Mouse (Mus musculus) E14TG2a.4 (cell line): ENCODE results near the gene Pdzrn4.

ENCODE experiments used
- CTCF ChIP-seq: conservative IDR thresholded peaks from 2 replicates; pipeline ENCODE4 v1.5.1; 2014; ENCODE audit warnings: low read length
- NANOG ChIP-seq: IDR thresholded peaks from 2 replicates; pipeline ENCODE4 v1.6.1; 2014; ENCODE audit warnings: borderline replicate concordance, low read length, mixed read lengths
- POU5F1 ChIP-seq: IDR thresholded peaks from 2 replicates; pipeline ENCODE4 v1.6.1; 2014; ENCODE audit warnings: low read length, borderline replicate concordance

DNA sequence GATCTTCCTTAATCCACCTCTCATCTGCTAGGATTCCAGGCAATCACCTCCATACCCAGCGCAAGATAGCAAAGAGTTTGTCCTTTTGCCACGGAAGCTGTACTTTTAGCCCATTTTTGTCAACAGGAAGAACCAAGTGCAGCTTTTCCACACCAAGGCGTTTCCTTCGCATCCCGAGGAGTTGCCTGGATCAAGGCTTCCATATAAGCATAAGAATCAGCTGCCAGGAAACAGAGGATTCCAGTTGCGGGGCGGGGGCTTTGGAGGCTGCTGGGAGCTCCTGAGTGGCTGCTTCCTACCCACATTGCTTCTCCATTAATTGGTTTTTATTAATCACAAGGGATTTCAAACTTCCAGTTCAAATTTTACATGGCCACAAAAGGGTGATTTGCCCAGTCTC lies 125.0 kb downstream of the Pdzrn4 start:
- no peak for TF ChIP-seq CTCF
- TF ChIP-seq NANOG, result no peak
- no peak; the same call in 1 of the 2 replicates for TF ChIP-seq POU5F1
